In genomic region chr10:21991351-21991840, GRCm38 (mm10) we compare ENCODE assay signal across 8 mouse cellular contexts.
DNase-seq lines count a peak whose midpoint lies in the region; ATAC-seq and TF ChIP-seq lines count a peak whose summit lies in the region.

No protein-coding gene starts in this region.

- no peak overlapping the region for H3K9ac ChIP-seq in forebrain, embryonic 13.5 days
- H3K9ac ChIP-seq in heart, postnatal 0 days (replicated peaks; ENCODE audit: low read depth, low read length): 0 out of 2 replicates have a peak overlapping the region, but pooled peaks have one; percentile 90
- no peak overlapping the region for H3K9ac ChIP-seq in liver, embryonic 15.5 days

- peaks cover 4% of the 10 kb centered on the region; the same call in 1 of the 2 replicates for H3K4me1 ChIP-seq in bone marrow macrophage, adult 2 months (ENCODE audit: control insufficient read depth, insufficient read depth, low read length)
- peaks cover 11% of the 10 kb centered on the region for H3K4me1 ChIP-seq in forebrain, embryonic 13.5 days
- H3K4me1 ChIP-seq in heart, postnatal 0 days (ENCODE audit: control insufficient read depth, insufficient read depth): no peaks in the 10 kb centered on the region
- peaks cover 31% of the 10 kb centered on the region for H3K4me1 ChIP-seq in liver, embryonic 15.5 days (replicated peaks)
- H3K4me1 ChIP-seq in olfactory bulb, adult 2 months (ENCODE audit: control insufficient read depth, insufficient read depth, low read length): peaks cover 9% of the 10 kb centered on the region

- H3K27ac ChIP-seq in bone marrow macrophage, adult 2 months (ENCODE audit: insufficient read depth, low read depth, low read length): peak overlapping the region; percentile 68
- no peak overlapping the region for H3K27ac ChIP-seq in forebrain, embryonic 13.5 days
- peak overlapping the region; percentile 99 for H3K27ac ChIP-seq in heart, postnatal 0 days (ENCODE audit: low read depth)
- H3K27ac ChIP-seq in liver, embryonic 15.5 days (replicated peaks): no peak overlapping the region
- H3K27ac ChIP-seq in olfactory bulb, adult 2 months (ENCODE audit: insufficient read depth, low read depth, low read length): no peak overlapping the region

- TF ChIP-seq POLR2A in bone marrow macrophage, adult 2 months (IDR thresholded peaks at IDR 0.05; ENCODE audit: borderline replicate concordance, low read depth, low read length): no peak
- TF ChIP-seq POLR2A in olfactory bulb, adult 2 months (IDR thresholded peaks at IDR 0.05; ENCODE audit: insufficient read depth, low read depth, low read length): no peak

- H3K27me3 ChIP-seq in forebrain, embryonic 13.5 days: peaks cover 19% of the 10 kb centered on the region
- peaks cover 4% of the 10 kb centered on the region; the same call in 1 of the 2 replicates for H3K27me3 ChIP-seq in heart, postnatal 0 days (ENCODE audit: control insufficient read depth, insufficient read depth, low read length)
- peaks cover 47% of the 10 kb centered on the region for H3K27me3 ChIP-seq in liver, embryonic 15.5 days

- TF ChIP-seq CTCF in bone marrow macrophage, adult 2 months (IDR thresholded peaks at IDR 0.05; ENCODE audit: low read depth, low read length): peak; percentile 44
- TF ChIP-seq CTCF in heart, postnatal 0 days (IDR thresholded peaks at IDR 0.05; ENCODE audit: low read depth): peak; percentile 76
- peak; percentile 41; the same call in 1 of the 2 replicates for TF ChIP-seq CTCF in olfactory bulb, adult 2 months (IDR thresholded peaks at IDR 0.05; ENCODE audit: insufficient read depth, low read depth, low read length)

- 12% methylated on average over 17 of the region's 17 CpGs for WGBS in forebrain, embryonic 13.5 days
- WGBS in heart, postnatal 0 days: 17% methylated on average over 17 of the region's 17 CpGs
- 8% methylated on average over 17 of the region's 17 CpGs for WGBS in liver, embryonic 15.5 days (ENCODE audit: insufficient replicate concordance)
- WGBS in olfactory bulb, adult 2 months: 17% methylated on average over 17 of the region's 17 CpGs

- H3K9me3 ChIP-seq in forebrain, embryonic 13.5 days (replicated peaks): no peaks in the 10 kb centered on the region
- H3K9me3 ChIP-seq in heart, postnatal 0 days (replicated peaks; ENCODE audit: control insufficient read depth, low read length): no peaks in the 10 kb centered on the region
- H3K9me3 ChIP-seq in liver, embryonic 15.5 days (replicated peaks): no peaks in the 10 kb centered on the region

- H3K4me3 ChIP-seq in bone marrow macrophage, adult 2 months (ENCODE audit: insufficient read depth, low read length): peak overlapping the region; percentile 75
- peak overlapping the region; percentile 21; the same call in 1 of the 2 replicates for H3K4me3 ChIP-seq in forebrain, embryonic 13.5 days
- H3K4me3 ChIP-seq in heart, postnatal 0 days (ENCODE audit: low read depth, low read length): peak overlapping the region; percentile 81
- peak overlapping the region; percentile 24 for H3K4me3 ChIP-seq in liver, embryonic 15.5 days (replicated peaks)
- peak overlapping the region; percentile 2; the same call in 1 of the 2 replicates for H3K4me3 ChIP-seq in olfactory bulb, adult 2 months (ENCODE audit: insufficient read depth, low read depth, low read length)

- peak; percentile 86 for DNase-seq in 3T3-L1 (ENCODE audit: low read depth, low spot score)
- peak; percentile 81 for DNase-seq in heart, postnatal 0 days (ENCODE audit: low spot score)
- peak; percentile 94 to 95 for DNase-seq in kidney, postnatal 4 days
- DNase-seq in thymus, postnatal 10 days (ENCODE audit: low spot score in 2 of 2): peak; percentile 50 to 62

- 0 out of 2 replicates have a peak, but pooled peaks cover under 1% of the 10 kb centered on the region for H3K36me3 ChIP-seq in forebrain, embryonic 13.5 days (ENCODE audit: poor library complexity, severe bottlenecking)
- H3K36me3 ChIP-seq in heart, postnatal 0 days (replicated peaks; ENCODE audit: control insufficient read depth, insufficient read depth, low read length): peaks cover 6% of the 10 kb centered on the region
- no peaks in the 10 kb centered on the region for H3K36me3 ChIP-seq in liver, embryonic 15.5 days (replicated peaks)

- H3K4me2 ChIP-seq in forebrain, embryonic 13.5 days: peak overlapping the region; percentile 52
- peak overlapping the region; percentile 93 for H3K4me2 ChIP-seq in heart, postnatal 0 days (ENCODE audit: low read depth, low read length)
- peak overlapping the region; percentile 92 for H3K4me2 ChIP-seq in liver, embryonic 15.5 days

- ATAC-seq in forebrain, embryonic 13.5 days: no peak
- peak; percentile 7; the same call in 1 of the 2 replicates for ATAC-seq in heart, postnatal 0 days (ENCODE audit: insufficient read depth, low read depth)
- no peak for ATAC-seq in liver, embryonic 15.5 days (ENCODE audit: insufficient read depth)

- peak; percentile 80 for TF ChIP-seq EP300 in heart, postnatal 0 days (IDR thresholded peaks at IDR 0.05; ENCODE audit: low read depth)

Comparison
In these comparisons a context has a peak if more than half of its experiments do, and no peak if none do; other contexts are left out.
1. H3K27ac ChIP-seq: peak in bone marrow macrophage, adult 2 months (single experiment) and heart, postnatal 0 days (single experiment); none in forebrain, embryonic 13.5 days (single experiment), liver, embryonic 15.5 days (single experiment) and olfactory bulb, adult 2 months (single experiment).
2. H3K4me3 ChIP-seq: peak in every context shown above with its lines; median percentile 81 in heart, postnatal 0 days; 75 in bone marrow macrophage, adult 2 months; 24 in liver, embryonic 15.5 days; 21 in forebrain, embryonic 13.5 days; 2 in olfactory bulb, adult 2 months.
3. Peak in every context shown above with its lines, with median percentiles within 50 percentile points of each other: DNase-seq, CTCF ChIP-seq and H3K4me2 ChIP-seq.